In genomic region chr4:82291174-82291847, GRCm38 (mm10) we compare ENCODE assay signal across 24 mouse cellular contexts.
A peak's percentile ranks its signal among the peaks of the same experiment; 100 is the strongest.
DNase-seq lines count a peak whose midpoint lies in the region; ATAC-seq lines count a peak whose summit lies in the region.
"Had no signal": no experiment of that assay in that cellular context is flagged by ENCODE, and none has a peak within 500 bp of the region (broad histone marks: within the 10 kb centered on the region; RNA-seq: fewer than 3 reads in every experiment).

No protein-coding gene starts in this region.

- H3K4me3 ChIP-seq in hindbrain, embryonic 10.5 days: no peak overlapping the region
- H3K4me3 ChIP-seq in hindbrain, embryonic 12.5 days: no peak overlapping the region
- no peak overlapping the region for H3K4me3 ChIP-seq in limb, embryonic 11.5 days (ENCODE audit: low read depth, low read length)
- H3K4me3 ChIP-seq in limb, embryonic 10.5 days: no peak overlapping the region
- H3K4me3 ChIP-seq: erythroblast, embryonic 14.5 days; heart, embryonic 10.5 days; hindbrain, embryonic 15.5 days; liver, embryonic 13.5 days; neural tube, embryonic 15.5 days; stomach, embryonic 15.5 days had no signal

- WGBS in hindbrain, embryonic 10.5 days: 28% methylated on average over 4 of the region's 4 CpGs
- 34% methylated on average over 4 of the region's 4 CpGs for whole genome bisulfite sequencing in hindbrain, embryonic 12.5 days
- 68% methylated on average over 4 of the region's 4 CpGs for WGBS in limb, embryonic 11.5 days
- WGBS in limb, embryonic 10.5 days: 61% methylated on average over 4 of the region's 4 CpGs

- H3K27me3 ChIP-seq in hindbrain, embryonic 10.5 days (ENCODE audit: insufficient read depth, poor library complexity, severe bottlenecking): peaks cover 70% of the 10 kb centered on the region
- no peaks in the 10 kb centered on the region for H3K27me3 ChIP-seq in hindbrain, embryonic 12.5 days
- H3K27me3 ChIP-seq in limb, embryonic 11.5 days (ENCODE audit: control insufficient read depth, insufficient read depth, low read length): no peaks in the 10 kb centered on the region
- H3K27me3 ChIP-seq in limb, embryonic 10.5 days (ENCODE audit: low read depth, poor library complexity, severe bottlenecking): no peaks in the 10 kb centered on the region
- H3K27me3 ChIP-seq: hindbrain, embryonic 15.5 days; liver, embryonic 13.5 days; neural tube, embryonic 15.5 days; stomach, embryonic 15.5 days had no signal

- peaks cover 47% of the 10 kb centered on the region for H3K4me1 ChIP-seq in hindbrain, embryonic 10.5 days (replicated peaks)
- H3K4me1 ChIP-seq in hindbrain, embryonic 12.5 days: peaks cover 12% of the 10 kb centered on the region; the same call in 1 of the 2 replicates
- peaks cover 7% of the 10 kb centered on the region; the same call in 1 of the 2 replicates for H3K4me1 ChIP-seq in limb, embryonic 11.5 days (ENCODE audit: control insufficient read depth, insufficient read depth, low read length)
- peaks cover 24% of the 10 kb centered on the region for H3K4me1 ChIP-seq in limb, embryonic 10.5 days
- H3K4me1 ChIP-seq: liver, embryonic 13.5 days; stomach, embryonic 15.5 days had no signal

- no peaks in the 10 kb centered on the region for H3K36me3 ChIP-seq in hindbrain, embryonic 10.5 days
- no peaks in the 10 kb centered on the region for H3K36me3 ChIP-seq in hindbrain, embryonic 12.5 days
- H3K36me3 ChIP-seq in limb, embryonic 11.5 days (ENCODE audit: control insufficient read depth, insufficient read depth, low read length): no peaks in the 10 kb centered on the region
- H3K36me3 ChIP-seq in limb, embryonic 10.5 days: 0 out of 2 replicates have a peak, but pooled peaks cover 2% of the 10 kb centered on the region
- H3K36me3 ChIP-seq: G1E; hindbrain, embryonic 15.5 days; neural tube, embryonic 15.5 days; stomach, embryonic 15.5 days had no signal

- H3K4me2 ChIP-seq in hindbrain, embryonic 12.5 days (replicated peaks): no peak overlapping the region
- H3K4me2 ChIP-seq in limb, embryonic 11.5 days (ENCODE audit: low read depth, severe bottlenecking): no peak overlapping the region
- H3K4me2 ChIP-seq: hindbrain, embryonic 15.5 days; liver, embryonic 13.5 days; neural tube, embryonic 15.5 days; stomach, embryonic 15.5 days had no signal

- peak; percentile 63 for DNase-seq in hindbrain, embryonic 10.5 days (ENCODE audit: low spot score)
- DNase-seq in limb, embryonic 11.5 days (ENCODE audit: low spot score): no peak
- no peak for DNase-seq in limb, embryonic 10.5 days (ENCODE audit: low spot score)
- peak; percentile 88 for DNase-seq in embryo, embryonic 10 days (ENCODE audit: low spot score)
- DNase-seq in testis, postnatal 10 days (ENCODE audit: low spot score): no peak
- no peak for DNase-seq in cerebellum, postnatal 36 days
- DNase-seq: adrenal gland, postnatal 10 days; cerebellum, adult 9-11 months; gastrocnemius, postnatal 25 days; liver, embryonic 13.5 days; right cerebral cortex, postnatal 25 days; thymus, adult 2 months had no signal

- no peak for ATAC-seq in hindbrain, embryonic 12.5 days (ENCODE audit: low FRiP score)
- 0 out of 2 replicates have a peak, but pooled peaks have one; percentile 41 for ATAC-seq in limb, embryonic 11.5 days (ENCODE audit: insufficient number of reproducible peaks, low FRiP score, low TSS enrichment, low read depth)
- ATAC-seq in granulocyte monocyte progenitor cell, adult 5-6 weeks (replicated peaks; ENCODE audit: poor library complexity, severe bottlenecking): peak; percentile 56
- ATAC-seq: activated CD4-positive, CD25-positive, alpha-beta regulatory T cell, adult 4 months; forebrain, embryonic 14.5 days; intestine, embryonic 16.5 days; midbrain, embryonic 16.5 days had no signal

- no peak overlapping the region for H3K27ac ChIP-seq in hindbrain, embryonic 10.5 days
- H3K27ac ChIP-seq in hindbrain, embryonic 12.5 days: no peak overlapping the region
- no peak overlapping the region for H3K27ac ChIP-seq in limb, embryonic 11.5 days (replicated peaks; ENCODE audit: low read depth, low read length)
- H3K27ac ChIP-seq in limb, embryonic 10.5 days: no peak overlapping the region
- H3K27ac ChIP-seq: heart, embryonic 10.5 days; hindbrain, embryonic 15.5 days; liver, embryonic 13.5 days; neural tube, embryonic 15.5 days; stomach, embryonic 15.5 days had no signal

- no peak overlapping the region for H3K9ac ChIP-seq in hindbrain, embryonic 12.5 days
- H3K9ac ChIP-seq in limb, embryonic 11.5 days (ENCODE audit: low read length): no peak overlapping the region
- H3K9ac ChIP-seq: hindbrain, embryonic 15.5 days; liver, embryonic 13.5 days; neural tube, embryonic 15.5 days; stomach, embryonic 15.5 days had no signal

- no peaks in the 10 kb centered on the region for H3K9me3 ChIP-seq in hindbrain, embryonic 10.5 days
- H3K9me3 ChIP-seq in hindbrain, embryonic 12.5 days (replicated peaks): no peaks in the 10 kb centered on the region
- H3K9me3 ChIP-seq in limb, embryonic 11.5 days (ENCODE audit: control insufficient read depth, low read length): no peaks in the 10 kb centered on the region
- H3K9me3 ChIP-seq in limb, embryonic 10.5 days (replicated peaks): no peaks in the 10 kb centered on the region
- H3K9me3 ChIP-seq: heart, embryonic 10.5 days; hindbrain, embryonic 15.5 days; liver, embryonic 13.5 days; neural tube, embryonic 15.5 days; stomach, embryonic 15.5 days had no signal

Comparison
In these comparisons a context has a peak if more than half of its experiments do, and no peak if none do; other contexts are left out.
1. DNase-seq: peak in hindbrain, embryonic 10.5 days (single experiment) and embryo, embryonic 10 days (single experiment); none in limb, embryonic 11.5 days (single experiment), limb, embryonic 10.5 days (single experiment), testis, postnatal 10 days (single experiment) and cerebellum, postnatal 36 days (0 of 2).